Mouse (Mus musculus) testis, adult 2 months (tissue): ENCODE results near the gene Tbc1d10a. TPM values are rescaled to one million over a fixed set of nuclear protein-coding genes. Genes with fewer than 3 reads are reported as not detected.
"Not testable (repeated sequence)": the region's sequence is repeated elsewhere in the genome, so short reads cannot be mapped to it uniquely, and the experiment has no call there.

Experiments
- H3K27ac ChIP-seq: fragments of 200-500 bp; 2 replicates; pipeline ENCODE4 v1.5.1; 2012; ENCODE audit warnings: low read depth, low read length; ENCODE audit not compliant: control insufficient read depth, insufficient read depth
- H3K27me3 ChIP-seq: fragments of 200-500 bp; 2 replicates; pipeline ENCODE4 v1.6.1; 2012; ENCODE audit warnings: mild to moderate bottlenecking, low read length, moderate library complexity; ENCODE audit not compliant: control insufficient read depth, insufficient read depth
- H3K36me3 ChIP-seq: fragments of 200-500 bp; 2 replicates; pipeline ENCODE4 v1.6.1; 2012; ENCODE audit warnings: mild to moderate bottlenecking, low read length; ENCODE audit not compliant: control insufficient read depth, insufficient read depth
- H3K4me1 ChIP-seq: fragments of 200-500 bp; 2 replicates; pipeline ENCODE4 v1.6.1; 2012; ENCODE audit warnings: low read length; ENCODE audit not compliant: control insufficient read depth, insufficient read depth
- H3K4me3 ChIP-seq: fragments of 200-500 bp; 2 replicates; pipeline ENCODE4 v1.5.1; 2012; ENCODE audit warnings: low read depth, mild to moderate bottlenecking, low read length, moderate library complexity, mixed read lengths; ENCODE audit not compliant: control insufficient read depth
- CTCF ChIP-seq: fragments of 200-500 bp; IDR thresholded peaks from 2 replicates; pipeline ENCODE4 v1.5.1; 2012; ENCODE audit warnings: low read depth, mild to moderate bottlenecking, inconsistent platforms, low read length, moderate library complexity; ENCODE audit not compliant: control insufficient read depth, insufficient read depth, insufficient replicate concordance
- POLR2A ChIP-seq: fragments of 200-500 bp; IDR thresholded peaks from 2 replicates; pipeline ENCODE4 v1.6.1; 2012; ENCODE audit warnings: low read depth, mild to moderate bottlenecking, inconsistent platforms, low read length, moderate library complexity; ENCODE audit not compliant: control insufficient read depth
- polyA plus RNA-seq: library from polyadenylated mRNA; depleted of rRNA; stranded (reverse); fragments of >200 nt; gene quantifications from 2 replicates; pipeline ENCODE4 v1.2.3, GENCODE M21; 2012

Gene Tbc1d10a
- polyA plus RNA-seq, 1 experiment: 40.6 TPM

GRCm38 (mm10) chr11:4184251-4184952, 2.2 kb upstream of the Tbc1d10a start:
- TF ChIP-seq CTCF (no peak), POLR2A (no peak)

GRCm38 (mm10) chr11:4185480-4185879, 1.1 kb upstream of the Tbc1d10a start:
- H3K27me3 ChIP-seq, H3K4me3 ChIP-seq: not testable (repeated sequence)
- H3K4me1 ChIP-seq: peaks cover 13% of the 10 kb centered on the region

More at GRCm38 (mm10) chr11:4184251-4184952, 2.2 kb upstream of the Tbc1d10a start:
- H3K27ac ChIP-seq: no peak overlapping the region
- H3K36me3 ChIP-seq: no peaks in the 10 kb centered on the region; the same call in none of the 2 replicates
- H3K4me1 ChIP-seq: peaks cover 12% of the 10 kb centered on the region
- H3K27me3 ChIP-seq: no peaks in the 10 kb centered on the region
- no peak overlapping the region for H3K4me3 ChIP-seq

GRCm38 (mm10) chr11:4187318-4187700, 720 bp downstream of the Tbc1d10a start:
- Histone ChIP-seq H3K36me3 (peaks cover 2% of the 10 kb centered on the region), H3K27ac (peak overlapping the region; percentile 95), H3K4me1 (peaks cover 15% of the 10 kb centered on the region), H3K4me3 (peak overlapping the region; percentile 90), H3K27me3 (no peaks in the 10 kb centered on the region)
- no peak for TF ChIP-seq POLR2A
- no peak for TF ChIP-seq CTCF

More at GRCm38 (mm10) chr11:4185480-4185879, 1.1 kb upstream of the Tbc1d10a start:
- not testable (repeated sequence) for H3K36me3 ChIP-seq, H3K27ac ChIP-seq

GRCm38 (mm10) chr11:4189182-4189581, 2.6 kb downstream of the Tbc1d10a start:
- H3K27me3 ChIP-seq: no peaks in the 10 kb centered on the region
- H3K4me3 ChIP-seq: no peak overlapping the region
- H3K27ac ChIP-seq: no peak overlapping the region
- peaks cover 15% of the 10 kb centered on the region for H3K4me1 ChIP-seq
- no peak for TF ChIP-seq CTCF
- no peak for TF ChIP-seq POLR2A
- 0 out of 2 replicates have a peak, but pooled peaks cover 2% of the 10 kb centered on the region for H3K36me3 ChIP-seq

- Histone ChIP-seq H3K27ac (0 out of 2 replicates have a peak overlapping the region, but pooled peaks have one; percentile 9), H3K36me3 (0 out of 2 replicates have a peak, but pooled peaks cover 2% of the 10 kb centered on the region), H3K27me3 (no peaks in the 10 kb centered on the region), H3K4me3 (no peak overlapping the region), H3K4me1 (peaks cover 15% of the 10 kb centered on the region)
- TF ChIP-seq CTCF: no peak
- no peak for TF ChIP-seq POLR2A
Observed at GRCm38 (mm10) chr11:4190677-4191076, 4.1 kb downstream of the Tbc1d10a start.

- H3K36me3 ChIP-seq: 0 out of 2 replicates have a peak, but pooled peaks cover 2% of the 10 kb centered on the region
- no peak overlapping the region for H3K27ac ChIP-seq
- H3K27me3 ChIP-seq: no peaks in the 10 kb centered on the region
- H3K4me1 ChIP-seq: peaks cover 10% of the 10 kb centered on the region
- H3K4me3 ChIP-seq: no peak overlapping the region
- TF ChIP-seq POLR2A (no peak), CTCF (no peak)
Observed at GRCm38 (mm10) chr11:4192757-4193156, 6.2 kb downstream of the Tbc1d10a start.

GRCm38 (mm10) chr11:4193420-4193819, 6.8 kb downstream of the Tbc1d10a start:
- TF ChIP-seq POLR2A (no peak), CTCF (no peak)
- Histone ChIP-seq H3K4me1 (peaks cover 4% of the 10 kb centered on the region), H3K27me3 (no peaks in the 10 kb centered on the region), H3K36me3 (0 out of 2 replicates have a peak, but pooled peaks cover 2% of the 10 kb centered on the region), H3K27ac (no peak overlapping the region), H3K4me3 (no peak overlapping the region)
